Mouse (Mus musculus): ENCODE measurements around the gene Dtx4. TPM values are rescaled to one million over a fixed set of nuclear protein-coding genes. Genes with fewer than 3 reads are reported as not detected.
A peak's percentile ranks its signal among the peaks of the same experiment; 100 is the strongest.

Gene Dtx4
- total RNA-seq, 2 experiments from 2014 or later = 47.3 to 48.3 TPM

- no peak for ATAC-seq (replicated peaks; ENCODE audit: poor library complexity, severe bottlenecking)
These were observed 28.8 kb downstream of the Dtx4 start for GRCm38 (mm10) chr19:12472381-12472976.

- peak; percentile 23; the same call in 1 of the 2 replicates for ATAC-seq (replicated peaks; ENCODE audit: poor library complexity, severe bottlenecking)
These were observed 29.4 kb downstream of the Dtx4 start for GRCm38 (mm10) chr19:12471866-12472265.

- ATAC-seq (replicated peaks; ENCODE audit: poor library complexity, severe bottlenecking) = 0 out of 2 replicates have a peak, but pooled peaks have one; percentile 13
These were observed 33.8 kb downstream of the Dtx4 start for GRCm38 (mm10) chr19:12467436-12467835.

GRCm38 (mm10) chr19:12466204-12466603, 35.0 kb downstream of the Dtx4 start:
- ATAC-seq (replicated peaks; ENCODE audit: poor library complexity, severe bottlenecking) = peak; percentile 53

GRCm38 (mm10) chr19:12465530-12466144, 35.6 kb downstream of the Dtx4 start:
- ATAC-seq (replicated peaks; ENCODE audit: poor library complexity, severe bottlenecking) = no peak

GRCm38 (mm10) chr19:12464674-12465073, 36.6 kb downstream of the Dtx4 start:
- no peak for ATAC-seq (replicated peaks; ENCODE audit: poor library complexity, severe bottlenecking)

GRCm38 (mm10) chr19:12464127-12464526, 37.1 kb downstream of the Dtx4 start:
- ATAC-seq (replicated peaks; ENCODE audit: poor library complexity, severe bottlenecking) = peak; percentile 68

GRCm38 (mm10) chr19:12463722-12464035, 37.6 kb downstream of the Dtx4 start:
- peak; percentile 45 for ATAC-seq (replicated peaks; ENCODE audit: poor library complexity, severe bottlenecking)

- no peak for ATAC-seq (replicated peaks; ENCODE audit: poor library complexity, severe bottlenecking)
These were observed 38.2 kb downstream of the Dtx4 start for GRCm38 (mm10) chr19:12462851-12463721.

- ATAC-seq (replicated peaks; ENCODE audit: poor library complexity, severe bottlenecking) = peak; percentile 33
These were observed 40.7 kb downstream of the Dtx4 start, which contains the start of gene Mpeg1 for GRCm38 (mm10) chr19:12460282-12461249. Mpeg1 (plus strand) TSS chr19:12460779.

- ATAC-seq (replicated peaks; ENCODE audit: poor library complexity, severe bottlenecking) = no peak
These were observed 41.7 kb downstream of the Dtx4 start for GRCm38 (mm10) chr19:12459516-12459915.

GRCm38 (mm10) chr19:12457401-12458066, 43.7 kb downstream of the Dtx4 start:
- peak; percentile 86 for ATAC-seq (replicated peaks; ENCODE audit: poor library complexity, severe bottlenecking)

GRCm38 (mm10) chr19:12445014-12445413, 56.2 kb downstream of the Dtx4 start:
- ATAC-seq (replicated peaks; ENCODE audit: poor library complexity, severe bottlenecking) = peak; percentile 85

- ATAC-seq (replicated peaks; ENCODE audit: poor library complexity, severe bottlenecking) = peak; percentile 70
These were observed 58.7 kb downstream of the Dtx4 start for GRCm38 (mm10) chr19:12442560-12442959.

- ATAC-seq (replicated peaks; ENCODE audit: poor library complexity, severe bottlenecking) = peak; percentile 64
These were observed 61.0 kb downstream of the Dtx4 start for GRCm38 (mm10) chr19:12440103-12440725.

GRCm38 (mm10) chr19:12439581-12439980, 61.7 kb downstream of the Dtx4 start:
- ATAC-seq (replicated peaks; ENCODE audit: poor library complexity, severe bottlenecking) = peak; percentile 22

GRCm38 (mm10) chr19:12435750-12436524, 65.3 kb downstream of the Dtx4 start:
- no peak for ATAC-seq (replicated peaks; ENCODE audit: poor library complexity, severe bottlenecking)

GRCm38 (mm10) chr19:12435011-12435416, 66.2 kb downstream of the Dtx4 start:
- ATAC-seq (replicated peaks; ENCODE audit: poor library complexity, severe bottlenecking) = peak; percentile 73

Measured in granulocyte monocyte progenitor cell, adult 5-6 weeks (primary cell).